Mouse (Mus musculus) limb, embryonic 15.5 days (tissue): ENCODE measurements around the gene Dchs2. TPM values are rescaled to one million over a fixed set of nuclear protein-coding genes. Genes with fewer than 3 reads are reported as not detected.

Experiments used
- ATAC-seq: fragments of 200-750 bp; cut with Nextera tagmentation; 2 replicates; pipeline ENCODE4 v1.8.0; 2017; ENCODE audit warnings: low read depth, moderate TSS enrichment; ENCODE audit not compliant: insufficient number of reproducible peaks, low FRiP score, low TSS enrichment
- H3K27ac ChIP-seq: fragments of 300-500 bp; sonication (generic); 2 replicates; pipeline ENCODE4 v1.5.1; 2015; ENCODE audit warnings: moderate library complexity, mild to moderate bottlenecking, inconsistent platforms
- H3K27me3 ChIP-seq: fragments of 300-500 bp; sonication (generic); 2 replicates; pipeline ENCODE4 v1.6.1; 2015; ENCODE audit warnings: inconsistent platforms
- H3K36me3 ChIP-seq: fragments of 300-500 bp; sonication (generic); 2 replicates; pipeline ENCODE4 v1.6.1; 2015; ENCODE audit warnings: inconsistent platforms
- H3K4me1 ChIP-seq: fragments of 300-500 bp; sonication (generic); 2 replicates; pipeline ENCODE4 v1.6.1; 2015; ENCODE audit warnings: inconsistent platforms
- H3K4me2 ChIP-seq: fragments of 300-500 bp; sonication (generic); 2 replicates; pipeline ENCODE4 v1.6.1; 2015; ENCODE audit warnings: mild to moderate bottlenecking, inconsistent platforms
- H3K4me3 ChIP-seq: fragments of 300-500 bp; sonication (generic); 2 replicates; pipeline ENCODE4 v1.5.1; 2015; ENCODE audit warnings: mild to moderate bottlenecking, inconsistent platforms
- H3K9ac ChIP-seq: fragments of 300-500 bp; sonication (generic); 2 replicates; pipeline ENCODE4 v1.6.1; 2015; ENCODE audit warnings: inconsistent platforms
- H3K9me3 ChIP-seq: fragments of 300-500 bp; sonication (generic); 2 replicates; pipeline ENCODE4 v1.6.1; 2016; ENCODE audit warnings: inconsistent platforms
- WGBS: fragments of 180-500 bp; shearing (Covaris S2); methylation state at CpG from one replicate; pipeline ENCODE4 v1.1.7; 2015; 5-methylcytosine and 5-hydroxymethylcytosine counted together
- polyA plus RNA-seq: library from polyadenylated mRNA; unstranded; fragments of >200 nt; fragmentation: Nextera tagmentation; extraction: Ambion mirVana; gene quantifications from 2 replicates; pipeline ENCODE4 v1.2.1, GENCODE M21; 2015

The Dchs2 gene
- polyA plus RNA-seq = 0.86 and 1.1 TPM in 2 replicates

- no peaks in the 10 kb centered on the region for H3K36me3 ChIP-seq
- peaks cover 60% of the 10 kb centered on the region for H3K27me3 ChIP-seq
- no peaks in the 10 kb centered on the region for H3K9me3 ChIP-seq
- H3K4me2 ChIP-seq = peak within 1 kb of the TSS; percentile 96
- H3K27ac ChIP-seq = peak within 1 kb of the TSS; percentile 38; the same call in 1 of the 2 replicates
- under 1% methylated on average over 55 of the region's 55 CpGs for WGBS
- H3K4me1 ChIP-seq = peaks cover 29% of the 10 kb centered on the region
- H3K9ac ChIP-seq = peak within 1 kb of the TSS; percentile 47
- H3K4me3 ChIP-seq = peak within 1 kb of the TSS; percentile 53
- 0 out of 2 replicates have a peak, but pooled peaks have one; percentile 11 for ATAC-seq
These were observed at the start of gene Dchs2 for GRCm38 (mm10) chr3:83127726-83128448. Gene Dchs2, plus strand, starts transcription at chr3:83127948.

- H3K27me3 ChIP-seq = no peaks in the 10 kb centered on the region
- H3K9me3 ChIP-seq = no peaks in the 10 kb centered on the region
- no peak overlapping the region for H3K9ac ChIP-seq
- peak; percentile 67 for ATAC-seq
- no peaks in the 10 kb centered on the region for H3K36me3 ChIP-seq
- H3K4me3 ChIP-seq = peak overlapping the region; percentile 34
- peak overlapping the region; percentile 55 for H3K4me2 ChIP-seq
- H3K4me1 ChIP-seq = peaks cover 10% of the 10 kb centered on the region; the same call in 1 of the 2 replicates
- no peak overlapping the region for H3K27ac ChIP-seq
- 3% methylated on average over 11 of the region's 11 CpGs for whole genome bisulfite sequencing
These were observed 47.1 kb upstream of the Dchs2 start for GRCm38 (mm10) chr3:83080567-83081055.

GRCm38 (mm10) chr3:83097586-83097985 lies 30.2 kb upstream of the Dchs2 start:
- Histone ChIP-seq H3K27me3 (no peaks in the 10 kb centered on the region), H3K27ac (no peak overlapping the region), H3K9ac (no peak overlapping the region), H3K4me1 (peaks cover 6% of the 10 kb centered on the region; the same call in 1 of the 2 replicates), H3K4me2 (no peak overlapping the region), H3K9me3 (no peaks in the 10 kb centered on the region), H3K36me3 (no peaks in the 10 kb centered on the region), H3K4me3 (no peak overlapping the region)
- WGBS = 66% methylated on average over 6 of the region's 6 CpGs
- ATAC-seq = no peak

GRCm38 (mm10) chr3:83098546-83099034 lies 29.2 kb upstream of the Dchs2 start:
- Histone ChIP-seq H3K9me3 (no peaks in the 10 kb centered on the region), H3K4me3 (peak overlapping the region; percentile 15), H3K27me3 (no peaks in the 10 kb centered on the region), H3K4me2 (peak overlapping the region; percentile 19; the same call in 1 of the 2 replicates), H3K36me3 (no peaks in the 10 kb centered on the region), H3K4me1 (peaks cover 6% of the 10 kb centered on the region; the same call in 1 of the 2 replicates), H3K9ac (no peak overlapping the region), H3K27ac (no peak overlapping the region)
- no peak for ATAC-seq
- WGBS = 19% methylated on average over 14 of the region's 14 CpGs

GRCm38 (mm10) chr3:83099139-83099538 lies 28.6 kb upstream of the Dchs2 start:
- no peaks in the 10 kb centered on the region for H3K36me3 ChIP-seq
- ATAC-seq = no peak
- no peaks in the 10 kb centered on the region for H3K9me3 ChIP-seq
- no peak overlapping the region for H3K4me3 ChIP-seq
- H3K4me2 ChIP-seq = 0 out of 2 replicates have a peak overlapping the region, but pooled peaks have one; percentile 19
- peaks cover 6% of the 10 kb centered on the region; the same call in 1 of the 2 replicates for H3K4me1 ChIP-seq
- H3K9ac ChIP-seq = no peak overlapping the region
- WGBS = 88% methylated on average over 1 of the region's 1 CpGs
- H3K27ac ChIP-seq = no peak overlapping the region
- H3K27me3 ChIP-seq = no peaks in the 10 kb centered on the region

- Histone ChIP-seq H3K4me2 (no peak overlapping the region), H3K4me3 (no peak overlapping the region), H3K9me3 (no peaks in the 10 kb centered on the region), H3K4me1 (peaks cover 6% of the 10 kb centered on the region; the same call in 1 of the 2 replicates), H3K27ac (no peak overlapping the region), H3K9ac (no peak overlapping the region), H3K36me3 (no peaks in the 10 kb centered on the region), H3K27me3 (no peaks in the 10 kb centered on the region)
- WGBS = 78% methylated on average over 6 of the region's 6 CpGs
- ATAC-seq = no peak
These were observed 28.1 kb upstream of the Dchs2 start for GRCm38 (mm10) chr3:83099651-83100050.

GRCm38 (mm10) chr3:83102286-83102685 lies 25.5 kb upstream of the Dchs2 start:
- no peak for ATAC-seq
- Histone ChIP-seq H3K4me1 (peaks cover 6% of the 10 kb centered on the region; the same call in 1 of the 2 replicates), H3K9me3 (no peaks in the 10 kb centered on the region), H3K4me3 (no peak overlapping the region), H3K9ac (no peak overlapping the region), H3K36me3 (no peaks in the 10 kb centered on the region), H3K4me2 (no peak overlapping the region), H3K27ac (no peak overlapping the region), H3K27me3 (no peaks in the 10 kb centered on the region)
- WGBS = 80% methylated on average over 6 of the region's 6 CpGs

GRCm38 (mm10) chr3:83110163-83110562 lies 17.6 kb upstream of the Dchs2 start:
- Histone ChIP-seq H3K9me3 (no peaks in the 10 kb centered on the region), H3K4me1 (peaks cover 17% of the 10 kb centered on the region), H3K4me2 (no peak overlapping the region), H3K9ac (no peak overlapping the region), H3K4me3 (no peak overlapping the region), H3K36me3 (no peaks in the 10 kb centered on the region), H3K27me3 (peaks cover 5% of the 10 kb centered on the region; the same call in 1 of the 2 replicates), H3K27ac (no peak overlapping the region)
- no peak for ATAC-seq
- 26% methylated on average over 4 of the region's 4 CpGs for WGBS

GRCm38 (mm10) chr3:83111485-83112261 lies 16.1 kb upstream of the Dchs2 start:
- H3K27ac ChIP-seq = no peak overlapping the region
- 52% methylated on average over 7 of the region's 7 CpGs for WGBS
- H3K4me2 ChIP-seq = no peak overlapping the region
- H3K4me3 ChIP-seq = no peak overlapping the region
- no peaks in the 10 kb centered on the region for H3K9me3 ChIP-seq
- no peaks in the 10 kb centered on the region for H3K36me3 ChIP-seq
- peaks cover 5% of the 10 kb centered on the region; the same call in 1 of the 2 replicates for H3K27me3 ChIP-seq
- peaks cover 20% of the 10 kb centered on the region for H3K4me1 ChIP-seq
- no peak overlapping the region for H3K9ac ChIP-seq
- no peak for ATAC-seq

GRCm38 (mm10) chr3:83112869-83113268 lies 14.9 kb upstream of the Dchs2 start:
- Histone ChIP-seq H3K4me3 (no peak overlapping the region), H3K4me1 (peaks cover 27% of the 10 kb centered on the region), H3K36me3 (no peaks in the 10 kb centered on the region), H3K4me2 (no peak overlapping the region), H3K9ac (no peak overlapping the region), H3K27me3 (peaks cover 5% of the 10 kb centered on the region; the same call in 1 of the 2 replicates), H3K9me3 (no peaks in the 10 kb centered on the region), H3K27ac (0 out of 2 replicates have a peak overlapping the region, but pooled peaks have one; percentile 30)
- 14% methylated on average over 3 of the region's 3 CpGs for WGBS
- ATAC-seq = no peak

GRCm38 (mm10) chr3:83114946-83115345 lies 12.8 kb upstream of the Dchs2 start:
- Histone ChIP-seq H3K9me3 (no peaks in the 10 kb centered on the region), H3K27me3 (peaks cover 5% of the 10 kb centered on the region; the same call in 1 of the 2 replicates), H3K4me1 (peaks cover 27% of the 10 kb centered on the region), H3K4me3 (no peak overlapping the region), H3K27ac (0 out of 2 replicates have a peak overlapping the region, but pooled peaks have one; percentile 4), H3K4me2 (no peak overlapping the region), H3K9ac (no peak overlapping the region), H3K36me3 (no peaks in the 10 kb centered on the region)
- no peak for ATAC-seq
- 30% methylated on average over 1 of the region's 1 CpGs for WGBS
